Mouse (Mus musculus): ENCODE measurements around the gene Ehbp1. TPM values are rescaled to one million over a fixed set of nuclear protein-coding genes. Genes with fewer than 3 reads are reported as not detected.

Ehbp1 gene
- total and polyA plus RNA-seq, 3 experiments: 2.5 to 4.0 (median 3.1) TPM

- DNase-seq (ENCODE audit: extremely low read depth): no peak
- Histone ChIP-seq H3K27ac (ENCODE audit: insufficient read depth, low read depth) (no peak overlapping the region), H3K79me2 (replicated peaks; ENCODE audit: control insufficient read depth, extremely low read depth, insufficient read depth, poor library complexity, severe bottlenecking) (no peaks in the 10 kb centered on the region), H3K9me3 (replicated peaks; ENCODE audit: low read length) (no peaks in the 10 kb centered on the region), H3K9ac (ENCODE audit: insufficient read depth, low read depth) (no peak overlapping the region), H3K36me3 (replicated peaks in 1 of 2; ENCODE audit: control insufficient read depth in 1 of 2, insufficient read depth in 1 of 2, low read length in 1 of 2) (no peaks in the 10 kb centered on the region), H3K4me3 (replicated peaks in 1 of 3; ENCODE audit: low read depth in 2 of 3, low read length in 2 of 3, poor library complexity in 1 of 3) (no peak overlapping the region), H3K4me1 (ENCODE audit: control insufficient read depth in 1 of 2, insufficient read depth in 2 of 2) (no peaks in the 10 kb centered on the region), H3K27me3 (replicated peaks) (no peaks in the 10 kb centered on the region), H3K4me2 (ENCODE audit: insufficient read depth, low read depth, poor library complexity, severe bottlenecking) (no peak overlapping the region)
- in situ Hi-C loops (cut with MboI; ENCODE audit: low pct_ligation_motif_present, low pct_unique_long_range_greater_than_20kb, low sequenced_read_pairs) (no loop called here), dilution Hi-C loops (cut with MboI; ENCODE audit: extremely low pct_ligation_motif_present, extremely low pct_unique_long_range_greater_than_20kb, low sequenced_read_pairs) (no loop called here)
- TF ChIP-seq MXI1 (IDR thresholded peaks at IDR 0.05; ENCODE audit: low read depth, low read length) (no peak), IRF4 (IDR thresholded peaks at IDR 0.05; ENCODE audit: low read depth, low read length) (no peak), USF1 (IDR thresholded peaks at IDR 0.05; ENCODE audit: low read depth, low read length) (no peak), NRF1 (IDR thresholded peaks at IDR 0.05; ENCODE audit: low read depth, low read length) (no peak), GABPA (IDR thresholded peaks at IDR 0.05; ENCODE audit: insufficient replicate concordance, low read depth, low read length) (no peak), ZMIZ1 (IDR thresholded peaks at IDR 0.05; ENCODE audit: low read depth, low read length) (no peak), TCF12 (IDR thresholded peaks at IDR 0.05; ENCODE audit: low read depth, low read length) (no peak), BHLHE40 (IDR thresholded peaks at IDR 0.05; ENCODE audit: low read depth, low read length) (no peak), ZNF384 (IDR thresholded peaks at IDR 0.05; ENCODE audit: low read depth, low read length) (no peak), NELFE (IDR thresholded peaks at IDR 0.05; ENCODE audit: low read depth, low read length) (no peak), RAD21 (IDR thresholded peaks at IDR 0.05; ENCODE audit: low read depth, low read length) (no peak), EP300 (IDR thresholded peaks at IDR 0.05; ENCODE audit: low read length) (no peak), SMC3 (IDR thresholded peaks at IDR 0.05; ENCODE audit: low read depth, low read length) (no peak), ELF1 (IDR thresholded peaks at IDR 0.05; ENCODE audit: low read depth, low read length) (no peak), SIN3A (IDR thresholded peaks at IDR 0.05; ENCODE audit: low read length) (no peak), POLR2AphosphoS2 (IDR thresholded peaks at IDR 0.05; ENCODE audit: low read depth, low read length) (no peak), MEF2A (IDR thresholded peaks at IDR 0.05; ENCODE audit: borderline replicate concordance, low read depth, low read length) (no peak)
Observed at GRCm38 (mm10) chr11:22368621-22369020, 26.5 kb upstream of the Ehbp1 start.

GRCm38 (mm10) chr11:22366486-22366885 is 24.4 kb upstream of the Ehbp1 start:
- Histone ChIP-seq H3K79me2 (replicated peaks; ENCODE audit: control insufficient read depth, extremely low read depth, insufficient read depth, poor library complexity, severe bottlenecking) (no peaks in the 10 kb centered on the region), H3K27ac (ENCODE audit: insufficient read depth, low read depth) (no peak overlapping the region), H3K36me3 (replicated peaks in 1 of 2; ENCODE audit: control insufficient read depth in 1 of 2, insufficient read depth in 1 of 2, low read length in 1 of 2) (no peaks in the 10 kb centered on the region), H3K4me2 (ENCODE audit: insufficient read depth, low read depth, poor library complexity, severe bottlenecking) (no peak overlapping the region), H3K4me1 (ENCODE audit: control insufficient read depth in 1 of 2, insufficient read depth in 2 of 2) (no peaks in the 10 kb centered on the region), H3K9me3 (replicated peaks; ENCODE audit: low read length) (no peaks in the 10 kb centered on the region), H3K4me3 (replicated peaks in 1 of 3; ENCODE audit: low read depth in 2 of 3, low read length in 2 of 3, poor library complexity in 1 of 3) (no peak overlapping the region), H3K9ac (ENCODE audit: insufficient read depth, low read depth) (no peak overlapping the region), H3K27me3 (replicated peaks) (no peaks in the 10 kb centered on the region)
- in situ Hi-C loops (cut with MboI; ENCODE audit: low pct_ligation_motif_present, low pct_unique_long_range_greater_than_20kb, low sequenced_read_pairs): no loop called here
- no peak for TF ChIP-seq MAFK (IDR thresholded peaks at IDR 0.05; ENCODE audit: insufficient replicate concordance, low read length)
- DNase-seq (ENCODE audit: extremely low read depth): no peak
- dilution Hi-C loops (cut with MboI; ENCODE audit: extremely low pct_ligation_motif_present, extremely low pct_unique_long_range_greater_than_20kb, low sequenced_read_pairs): no loop called here

All from CH12.LX (cell line).